Mouse (Mus musculus) embryo, embryonic 10 days (tissue): ENCODE measurements around the gene Osm.

Experiments used
- DNase-seq: peaks from one replicate; pipeline ENCODE4 v3.0.0-alpha.2; 2015; ENCODE audit warnings: low spot score

The Osm gene

GRCm38 (mm10) chr11:4235665-4236545, at the start of gene Osm:
TSS of gene Osm (plus strand) at chr11:4236420.
- DNase-seq = no peak

GRCm38 (mm10) chr11:4186486-4187317, 49.5 kb upstream of the Osm start, which contains the start of gene Tbc1d10a:
TSS of gene Tbc1d10a (plus strand) at chr11:4186789.
- peak; percentile 99 for DNase-seq

GRCm38 (mm10) chr11:4187318-4187700, 48.9 kb upstream of the Osm start:
- no peak for DNase-seq

GRCm38 (mm10) chr11:4189182-4189581, 47.0 kb upstream of the Osm start:
- no peak for DNase-seq

GRCm38 (mm10) chr11:4190677-4191076, 45.5 kb upstream of the Osm start:
- DNase-seq = no peak

GRCm38 (mm10) chr11:4192757-4193156, 43.5 kb upstream of the Osm start:
- DNase-seq = no peak

GRCm38 (mm10) chr11:4193420-4193819, 42.8 kb upstream of the Osm start:
- no peak for DNase-seq

GRCm38 (mm10) chr11:4195597-4196031, 40.6 kb upstream of the Osm start:
- no peak for DNase-seq

GRCm38 (mm10) chr11:4196636-4197035, 39.6 kb upstream of the Osm start:
- DNase-seq = no peak

GRCm38 (mm10) chr11:4197691-4198090, 38.5 kb upstream of the Osm start:
- no peak for DNase-seq

- no peak for DNase-seq
These were observed 34.1 kb upstream of the Osm start for GRCm38 (mm10) chr11:4201981-4202700.

GRCm38 (mm10) chr11:4202995-4203704, 33.1 kb upstream of the Osm start:
- DNase-seq = no peak

- DNase-seq = no peak
These were observed 32.5 kb upstream of the Osm start for GRCm38 (mm10) chr11:4203705-4204074.

GRCm38 (mm10) chr11:4205097-4205655, 31.0 kb upstream of the Osm start:
- no peak for DNase-seq

GRCm38 (mm10) chr11:4205951-4206350, 30.3 kb upstream of the Osm start:
- DNase-seq = no peak

GRCm38 (mm10) chr11:4206563-4206962, 29.7 kb upstream of the Osm start:
- no peak for DNase-seq

GRCm38 (mm10) chr11:4207655-4208054, 28.6 kb upstream of the Osm start:
- DNase-seq = no peak

GRCm38 (mm10) chr11:4209556-4209955, 26.7 kb upstream of the Osm start:
- no peak for DNase-seq

- no peak for DNase-seq
These were observed 25.4 kb upstream of the Osm start for GRCm38 (mm10) chr11:4210786-4211185.

- DNase-seq = no peak
These were observed 23.1 kb upstream of the Osm start for GRCm38 (mm10) chr11:4213107-4213506.

GRCm38 (mm10) chr11:4214572-4214971, 21.6 kb upstream of the Osm start:
- DNase-seq = no peak
